Mouse (Mus musculus) fibroblast of lung, adult 2 months (primary cell): ENCODE data around the gene Sox15.
A peak's percentile ranks its signal among the peaks of the same experiment; 100 is the strongest.

Experiments
- DNase-seq: peaks from one replicate; pipeline ENCODE4 v3.0.0-alpha.2; 2011; ENCODE audit warnings: low read depth

The Sox15 gene

GRCm38 (mm10) chr11:69635471-69635870, 19.6 kb upstream of the Sox15 start:
- DNase-seq: no peak

- no peak for DNase-seq
Observed at GRCm38 (mm10) chr11:69645860-69646259, 9.3 kb upstream of the Sox15 start.

GRCm38 (mm10) chr11:69653399-69653798, 1.7 kb upstream of the Sox15 start:
- no peak for DNase-seq

- DNase-seq: no peak
Observed at GRCm38 (mm10) chr11:69654760-69655159, 354 bp upstream of the Sox15 start.

GRCm38 (mm10) chr11:69656065-69656455, 946 bp downstream of the Sox15 start:
- no peak for DNase-seq

- DNase-seq: no peak
Observed at GRCm38 (mm10) chr11:69656617-69657461, 1.7 kb downstream of the Sox15 start.

- DNase-seq: no peak
Observed at GRCm38 (mm10) chr11:69657462-69657881, 2.4 kb downstream of the Sox15 start.

GRCm38 (mm10) chr11:69661221-69661881, 6.2 kb downstream of the Sox15 start:
- DNase-seq: no peak

- DNase-seq: peak; percentile 87
Observed at GRCm38 (mm10) chr11:69662213-69662966, 7.3 kb downstream of the Sox15 start, which contains the start of gene Mpdu1. Gene Mpdu1, minus strand, starts transcription at chr11:69662642.

GRCm38 (mm10) chr11:69662967-69663671, 8.0 kb downstream of the Sox15 start:
- no peak for DNase-seq

GRCm38 (mm10) chr11:69663795-69664194, 8.7 kb downstream of the Sox15 start:
- no peak for DNase-seq

- no peak for DNase-seq
Observed at GRCm38 (mm10) chr11:69664841-69665240, 9.7 kb downstream of the Sox15 start.

GRCm38 (mm10) chr11:69665457-69665960, 10.4 kb downstream of the Sox15 start:
- no peak for DNase-seq

- peak; percentile 56 for DNase-seq
Observed at GRCm38 (mm10) chr11:69665961-69666664, 11.0 kb downstream of the Sox15 start, which contains the start of gene Cd68. Gene Cd68, minus strand, starts transcription at chr11:69666153.

GRCm38 (mm10) chr11:69666665-69667005, 11.5 kb downstream of the Sox15 start:
- no peak for DNase-seq

- DNase-seq: peak; percentile 83
Observed at GRCm38 (mm10) chr11:69670786-69671725, 15.9 kb downstream of the Sox15 start.

- DNase-seq: no peak
Observed at GRCm38 (mm10) chr11:69671726-69672124, 16.6 kb downstream of the Sox15 start.

GRCm38 (mm10) chr11:69672211-69672706, 17.1 kb downstream of the Sox15 start, which contains the start of gene Eif4a1:
Gene Eif4a1, minus strand, starts transcription at chr11:69672423.
- peak; percentile 100 for DNase-seq

- no peak for DNase-seq
Observed at GRCm38 (mm10) chr11:69679144-69679543, 24.0 kb downstream of the Sox15 start.
